Mouse (Mus musculus): Measurements from ENCODE around the gene Mtf1.

Mtf1 gene

GRCm38 (mm10) chr4:124802309-124803260, 681 bp downstream of the Mtf1 start:
- peak; percentile 94 to 96 for DNase-seq (ENCODE audit: low spot score in 2 of 2)

GRCm38 (mm10) chr4:124803406-124803805, 1.5 kb downstream of the Mtf1 start:
- no peak for DNase-seq (ENCODE audit: low spot score in 2 of 2)

- no peak for DNase-seq (ENCODE audit: low spot score in 2 of 2)
These were observed 6.6 kb downstream of the Mtf1 start for GRCm38 (mm10) chr4:124808511-124808910.

GRCm38 (mm10) chr4:124809136-124809883, 7.4 kb downstream of the Mtf1 start:
- DNase-seq (ENCODE audit: low spot score in 2 of 2), result no peak

GRCm38 (mm10) chr4:124810056-124810455, 8.2 kb downstream of the Mtf1 start:
- no peak for DNase-seq (ENCODE audit: low spot score in 2 of 2)

- peak; percentile 61 to 72 for DNase-seq (ENCODE audit: low spot score in 2 of 2)
These were observed 9.6 kb downstream of the Mtf1 start for GRCm38 (mm10) chr4:124811347-124811975.

- no peak for DNase-seq (ENCODE audit: low spot score in 2 of 2)
These were observed 14.0 kb downstream of the Mtf1 start for GRCm38 (mm10) chr4:124815901-124816300.

- no peak for DNase-seq (ENCODE audit: low spot score in 2 of 2)
These were observed 15.9 kb downstream of the Mtf1 start for GRCm38 (mm10) chr4:124817803-124818202.

GRCm38 (mm10) chr4:124818832-124819231, 16.9 kb downstream of the Mtf1 start:
- no peak for DNase-seq (ENCODE audit: low spot score in 2 of 2)

- DNase-seq (ENCODE audit: low spot score in 2 of 2), result no peak
These were observed 23.1 kb downstream of the Mtf1 start for GRCm38 (mm10) chr4:124824967-124825366.

- DNase-seq (ENCODE audit: low spot score in 2 of 2), result no peak
These were observed 23.6 kb downstream of the Mtf1 start for GRCm38 (mm10) chr4:124825371-124825965.

GRCm38 (mm10) chr4:124829671-124830070, 27.8 kb downstream of the Mtf1 start:
- DNase-seq (ENCODE audit: low spot score in 2 of 2), result no peak

GRCm38 (mm10) chr4:124832796-124833195, 30.9 kb downstream of the Mtf1 start:
- no peak for DNase-seq (ENCODE audit: low spot score in 2 of 2)

- DNase-seq (ENCODE audit: low spot score in 2 of 2), result no peak
These were observed 36.3 kb downstream of the Mtf1 start for GRCm38 (mm10) chr4:124838035-124838700.

GRCm38 (mm10) chr4:124840998-124841397, 39.1 kb downstream of the Mtf1 start:
- no peak for DNase-seq (ENCODE audit: low spot score in 2 of 2)

GRCm38 (mm10) chr4:124843493-124843892, 41.6 kb downstream of the Mtf1 start:
- DNase-seq (ENCODE audit: low spot score in 2 of 2), result no peak

GRCm38 (mm10) chr4:124847573-124847972, 45.7 kb downstream of the Mtf1 start:
- DNase-seq (ENCODE audit: low spot score in 2 of 2), result peak; percentile 85 to 87

- DNase-seq (ENCODE audit: low spot score in 2 of 2), result peak; percentile 74 to 83
These were observed 47.8 kb downstream of the Mtf1 start for GRCm38 (mm10) chr4:124849631-124850260.

GRCm38 (mm10) chr4:124850261-124850913, 48.5 kb downstream of the Mtf1 start, which contains the start of gene Yrdc:
Yrdc (plus strand) TSS chr4:124850679.
- DNase-seq (ENCODE audit: low spot score in 2 of 2), result peak; percentile 89 to 94
